Mouse (Mus musculus) B cell, adult 2 months (primary cell): ENCODE results near the gene Abca8b.
A peak's percentile ranks its signal among the peaks of the same experiment; 100 is the strongest.
"Not testable (repeated sequence)": the region's sequence is repeated elsewhere in the genome, so short reads cannot be mapped to it uniquely, and the experiment has no call there.

ENCODE experiments used
- DNase-seq, 2 experiments: peaks; one replicate each; pipeline ENCODE4 v3.0.0; 2022

The Abca8b gene

DNA sequence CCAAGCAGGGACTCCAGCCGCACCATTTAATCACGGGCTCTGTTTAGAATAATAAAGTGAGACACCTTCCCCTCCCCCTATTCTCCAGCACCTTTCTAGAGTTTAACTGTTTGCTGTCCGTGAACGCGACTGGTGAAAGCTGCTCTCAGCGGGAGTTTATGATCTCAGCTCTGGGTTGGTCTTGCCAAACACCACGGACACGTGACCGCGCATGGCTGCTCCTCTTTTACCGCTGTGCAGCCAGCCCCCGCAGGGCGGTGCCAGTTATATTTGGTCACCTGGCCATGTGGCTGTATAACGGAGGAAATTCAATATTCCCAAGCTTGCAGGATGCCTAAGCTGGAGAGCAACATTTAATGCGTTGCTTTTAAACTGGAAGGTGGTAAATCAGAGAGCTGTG lies at the start of gene Abca8b:
Abca8b (minus strand) TSS at position 222 of the 400 bp plus-strand sequence.
- DNase-seq: peak; percentile 3 to 10

DNA sequence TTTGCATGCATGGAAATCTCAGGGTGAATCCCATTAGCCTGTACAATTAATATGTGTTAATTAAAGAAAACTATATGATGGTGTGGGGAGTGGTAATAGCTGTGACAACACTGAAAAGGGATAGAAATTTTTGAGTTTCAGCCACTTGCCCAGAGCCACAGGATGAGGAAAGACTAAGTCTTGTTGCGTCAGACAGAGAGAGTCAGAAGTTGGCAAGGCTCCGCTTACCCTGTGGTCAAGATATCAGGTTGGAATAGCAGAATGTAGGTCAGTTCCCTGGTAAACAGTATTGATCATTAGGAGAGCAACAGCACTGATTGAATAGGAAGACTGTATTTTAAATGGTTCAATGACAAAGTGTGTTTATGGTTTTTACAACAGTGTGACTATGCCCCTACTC lies 42.1 kb upstream of the Abca8b start:
- no peak for DNase-seq

DNA sequence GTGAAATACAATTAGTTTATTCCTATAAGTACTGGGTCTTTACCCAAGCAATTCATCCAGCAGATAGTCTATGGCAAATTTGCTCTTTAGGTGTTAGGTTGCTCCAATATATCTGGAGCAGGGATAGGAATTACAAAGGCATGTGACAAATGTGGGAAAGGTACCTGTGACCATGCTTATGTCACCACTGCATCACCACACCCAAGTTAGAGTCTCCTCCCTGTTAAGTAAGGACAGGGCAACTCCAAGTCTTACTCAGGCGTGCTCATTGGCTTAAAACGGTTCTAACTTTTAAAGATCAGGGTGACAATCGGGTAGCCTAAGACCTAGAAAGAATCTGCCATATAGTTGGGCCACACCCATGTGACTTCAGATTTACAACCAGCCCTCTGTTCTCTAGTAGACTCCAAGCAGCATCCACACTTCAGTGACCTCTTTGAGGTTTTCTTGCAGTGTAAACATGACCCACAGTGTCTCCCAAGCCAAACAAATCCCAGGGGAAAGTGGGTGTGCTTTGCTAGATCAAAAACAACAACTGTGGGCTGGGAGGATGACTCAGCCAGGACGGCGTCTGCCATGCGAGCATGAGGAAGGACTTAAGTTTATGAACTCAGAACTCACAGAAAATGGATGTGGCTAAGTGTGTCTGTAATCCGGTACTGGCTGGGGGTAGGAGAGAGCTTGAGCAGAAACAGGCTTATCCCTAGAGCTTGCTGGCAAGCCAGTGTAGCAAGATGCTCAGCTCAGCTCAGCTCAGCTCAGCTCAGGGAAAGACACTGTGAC lies 33.5 kb upstream of the Abca8b start:
- no peak for DNase-seq

DNA sequence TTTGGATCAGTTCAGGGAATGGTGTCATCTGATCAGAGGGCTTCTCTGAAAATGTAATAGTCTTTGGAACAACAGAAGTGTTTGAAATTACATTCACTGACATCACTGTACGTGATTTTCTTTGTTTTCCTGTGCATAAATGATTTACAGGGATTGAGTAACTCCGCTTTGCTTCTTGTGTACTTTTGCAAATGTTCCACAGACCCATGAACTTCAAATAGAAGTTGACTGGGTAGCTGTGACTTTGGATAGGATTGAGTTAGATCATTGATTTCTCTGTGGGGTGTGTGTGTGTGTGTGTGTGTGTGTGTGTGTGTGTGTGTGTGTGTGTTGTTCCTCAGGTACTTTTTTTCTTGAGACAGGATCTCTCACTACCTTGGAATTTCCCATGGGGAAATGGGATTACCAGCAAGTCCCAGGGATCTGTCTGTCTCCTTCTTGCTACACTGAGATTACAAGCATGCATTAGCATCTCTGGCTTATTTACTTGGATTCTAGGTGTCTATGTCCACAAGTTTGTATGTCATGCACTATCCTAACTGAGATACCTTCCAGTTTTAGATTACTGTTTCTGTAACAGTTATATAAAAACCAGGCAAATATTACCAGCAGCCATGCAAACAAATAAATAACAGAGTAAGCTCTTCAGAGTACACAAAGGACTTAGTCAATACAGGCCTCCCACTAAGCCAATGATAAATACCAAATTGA lies 15.3 kb upstream of the Abca8b start:
- DNase-seq: no peak

DNA sequence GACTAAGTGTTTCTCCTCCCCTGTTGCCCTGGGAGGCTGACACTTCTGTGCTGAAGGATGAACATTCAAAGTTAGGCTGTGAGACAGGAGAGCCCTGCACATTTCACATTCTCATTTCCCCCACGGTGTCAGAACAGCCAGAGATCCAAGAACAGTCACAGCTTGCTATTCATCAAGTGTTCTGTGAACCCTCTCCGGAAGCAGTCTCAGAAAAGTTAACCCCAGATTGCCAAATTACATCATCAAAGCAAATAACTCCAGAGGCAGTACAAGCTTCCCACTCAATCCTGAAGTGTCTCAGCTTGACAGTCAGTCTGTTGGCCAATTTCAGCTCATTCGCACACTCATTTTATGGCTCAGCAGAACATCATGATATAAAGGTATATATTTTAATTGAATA lies 632 bp downstream of the Abca8b start:
- DNase-seq: no peak

DNA sequence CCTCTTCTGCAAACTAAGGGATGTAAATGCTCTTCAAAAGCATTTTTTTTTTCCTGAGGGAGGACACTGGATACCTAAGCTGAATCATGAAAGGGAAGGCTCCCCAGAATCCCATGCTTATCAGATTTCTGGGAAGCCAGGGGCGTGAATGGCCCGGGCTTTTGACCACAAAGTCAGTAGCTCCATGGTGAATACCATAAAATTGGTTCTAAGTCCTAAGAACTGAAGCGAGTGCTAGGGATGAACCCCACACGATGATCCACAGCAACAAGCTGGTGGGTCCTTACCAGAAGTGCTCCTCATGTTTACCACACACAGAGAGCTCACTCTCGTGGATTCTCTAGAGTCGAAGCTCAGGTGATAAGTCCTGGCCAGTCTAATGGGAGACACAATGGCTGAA lies 1.6 kb downstream of the Abca8b start:
- DNase-seq: no peak

DNA sequence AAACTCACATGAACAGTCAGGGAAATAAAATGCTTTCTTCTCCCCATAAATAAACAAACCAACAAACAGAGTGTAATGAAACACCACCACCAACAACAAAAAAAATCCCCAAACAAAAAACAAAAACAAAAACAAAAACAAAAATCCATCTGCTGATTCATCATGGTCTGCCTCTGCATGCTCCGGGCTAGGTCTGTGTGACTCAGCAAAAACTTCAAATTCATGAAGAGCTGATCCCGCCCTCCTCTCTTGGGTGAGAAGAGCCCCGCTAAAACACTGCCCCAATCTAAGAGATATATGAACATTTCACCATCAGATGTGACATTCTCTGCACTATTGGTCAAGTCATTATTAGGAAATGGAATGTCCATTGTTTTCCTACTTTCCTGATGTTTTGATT lies 4.4 kb downstream of the Abca8b start:
- DNase-seq: no peak

DNA sequence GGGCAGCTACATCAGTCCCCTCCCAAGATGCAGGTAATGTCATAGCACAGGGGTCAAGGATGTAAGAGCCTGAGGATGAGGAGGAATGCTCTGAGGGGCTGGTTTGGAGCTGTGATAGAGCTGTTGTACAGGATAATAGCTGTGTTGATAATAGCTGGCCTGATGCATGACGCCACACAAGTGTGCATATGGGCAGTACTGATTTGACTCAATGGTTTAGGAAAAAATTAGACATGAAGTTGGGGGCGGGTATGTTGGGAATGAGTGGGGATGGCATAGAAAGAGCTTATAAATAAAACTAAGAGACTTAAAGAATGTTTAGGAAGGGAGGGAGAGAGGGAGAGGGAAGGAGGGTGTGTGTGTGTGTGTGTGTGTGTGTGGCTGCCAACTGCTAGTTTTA lies 5.4 kb downstream of the Abca8b start:
- no peak for DNase-seq

DNA sequence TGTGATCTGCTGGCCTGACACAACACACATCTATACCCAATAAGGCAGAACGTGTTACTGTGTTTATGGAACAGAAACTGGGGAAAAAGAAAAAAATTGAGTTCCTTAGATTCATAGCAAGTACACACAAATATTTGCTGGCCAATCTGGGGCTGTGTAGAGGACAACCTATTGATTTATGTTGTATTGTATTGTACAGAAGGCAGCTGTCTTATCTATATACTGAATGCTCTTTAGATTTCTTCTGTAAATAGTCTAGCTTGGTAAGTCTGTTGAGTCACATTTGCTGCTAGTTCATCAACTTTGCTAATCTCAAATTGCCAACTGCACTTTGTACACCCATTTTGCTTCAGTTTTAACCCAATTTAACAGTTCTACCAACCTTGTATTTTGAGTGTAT lies 7.5 kb downstream of the Abca8b start:
- no peak for DNase-seq

DNA sequence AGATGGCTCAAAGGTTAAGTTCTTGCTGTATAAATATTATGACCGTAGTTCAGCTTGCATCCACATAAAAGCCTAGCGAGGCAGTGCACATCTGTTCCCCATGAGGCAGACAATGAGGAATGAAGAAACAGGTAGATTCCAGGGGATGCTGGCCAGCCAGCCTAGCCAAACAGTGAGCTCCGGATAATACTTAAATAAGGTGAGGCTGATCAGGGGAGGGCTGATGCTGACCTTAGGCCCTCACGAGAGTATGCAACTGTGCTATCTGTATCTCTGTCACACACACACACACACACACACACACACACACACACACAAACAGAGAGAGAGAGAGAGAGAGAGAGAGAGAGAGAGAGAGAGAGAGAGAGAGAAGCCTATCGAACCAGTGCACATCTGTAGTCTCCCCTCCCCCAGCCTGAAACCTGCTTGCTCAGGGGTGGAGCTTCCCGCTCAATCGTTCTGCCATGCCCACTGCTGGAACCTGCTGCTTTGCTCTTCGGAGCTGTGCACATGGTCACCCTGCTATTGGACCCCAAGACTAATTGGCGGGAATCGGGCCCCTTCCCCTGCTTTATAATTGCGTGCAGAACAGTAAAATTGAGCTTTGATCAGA lies 8.1 kb downstream of the Abca8b start:
- not testable (repeated sequence) for DNase-seq

DNA sequence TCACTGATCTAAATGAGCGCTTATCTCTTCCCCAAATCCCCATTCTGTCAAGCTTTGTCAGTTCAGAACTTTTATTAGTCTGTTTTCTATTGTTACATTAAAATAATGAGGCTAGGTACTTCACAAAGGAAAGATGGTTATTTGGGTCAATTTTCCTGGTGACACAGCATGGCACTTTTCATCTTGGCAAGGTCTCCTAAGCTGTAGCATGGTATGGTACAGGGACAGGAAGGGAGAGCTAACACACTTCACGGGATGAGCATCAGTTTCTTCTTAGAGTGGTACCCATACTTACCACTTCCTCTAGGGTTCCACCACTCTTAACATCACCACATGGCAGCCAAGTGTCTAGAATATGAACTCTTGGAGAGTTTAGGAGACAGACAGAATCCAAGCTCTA lies 13.8 kb downstream of the Abca8b start:
- DNase-seq: no peak

DNA sequence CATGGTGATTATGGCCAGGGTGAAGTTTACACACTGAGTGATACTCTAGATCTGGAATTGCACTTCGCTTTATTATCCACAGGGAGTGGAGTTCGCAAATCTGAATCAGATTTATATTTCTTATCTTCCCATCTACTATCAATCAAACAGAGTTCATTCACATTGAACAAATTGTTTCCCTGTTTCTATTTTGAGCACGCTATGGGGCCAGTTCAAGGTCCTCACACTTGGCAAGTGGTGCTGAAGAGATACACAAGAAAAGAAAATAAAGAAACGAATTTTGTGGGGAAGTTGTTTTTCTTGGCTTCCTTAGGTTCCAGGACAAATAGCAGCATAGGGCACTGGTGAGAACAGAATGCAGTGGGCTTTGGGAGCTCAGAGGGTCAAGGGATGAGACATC lies 25.1 kb downstream of the Abca8b start:
- DNase-seq: no peak

DNA sequence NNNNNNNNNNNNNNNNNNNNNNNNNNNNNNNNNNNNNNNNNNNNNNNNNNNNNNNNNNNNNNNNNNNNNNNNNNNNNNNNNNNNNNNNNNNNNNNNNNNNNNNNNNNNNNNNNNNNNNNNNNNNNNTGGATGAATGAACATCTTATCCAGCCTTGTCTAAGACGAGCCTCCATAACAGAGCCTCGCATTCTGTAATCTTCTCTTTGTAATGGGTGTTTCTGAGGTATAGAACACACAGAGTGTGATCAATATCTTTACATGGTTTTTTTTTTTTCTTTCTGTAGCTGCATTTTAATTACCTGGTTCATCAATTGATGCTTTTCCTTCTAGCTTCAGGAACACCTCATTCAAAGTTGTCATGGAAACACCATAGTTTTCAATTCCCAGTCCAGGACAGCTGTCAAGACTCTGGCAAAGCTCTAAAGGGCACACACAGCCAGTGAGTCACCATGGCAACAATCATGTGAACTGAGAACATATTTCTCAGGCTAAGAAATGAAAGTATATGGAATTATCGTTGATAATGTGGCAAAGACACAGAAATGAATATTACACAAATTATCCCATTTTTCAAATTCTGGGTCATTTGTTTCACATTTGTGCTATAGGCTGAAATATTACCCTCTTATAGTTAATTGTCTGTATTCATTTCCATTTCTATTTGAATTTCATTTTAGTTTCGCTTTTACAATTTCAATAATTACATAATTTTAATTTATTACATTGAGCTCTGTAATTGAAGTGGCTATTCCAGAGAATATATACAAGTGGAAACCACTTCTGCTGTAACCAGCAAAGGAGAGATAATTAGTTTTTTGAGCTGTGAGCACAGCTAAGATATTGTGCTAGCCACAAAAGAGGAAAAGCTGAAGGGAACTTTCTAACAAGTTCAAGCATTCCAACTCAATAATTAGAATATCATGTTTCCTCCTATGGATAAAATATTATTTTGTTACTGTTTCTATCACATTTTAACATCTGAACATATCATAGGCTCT lies 33.9 kb downstream of the Abca8b start:
- DNase-seq: no peak

DNA sequence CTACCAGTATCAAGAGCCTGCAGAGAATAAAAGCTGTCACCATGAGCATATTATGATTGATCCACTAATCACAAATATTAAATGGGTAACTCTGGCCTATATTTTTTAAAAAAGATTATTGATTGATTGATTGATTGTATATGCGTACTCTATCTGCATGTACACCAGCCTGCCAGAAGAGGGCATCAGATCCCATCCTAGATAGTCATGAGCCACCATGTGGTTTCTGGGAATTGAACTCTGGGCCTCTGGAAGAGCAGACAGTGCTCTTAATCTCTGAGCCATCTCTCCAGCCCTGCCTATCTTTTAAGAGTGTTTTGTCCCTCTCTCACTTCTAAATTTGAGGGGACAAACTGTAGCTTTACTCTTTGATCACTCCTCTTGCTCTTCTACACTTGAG lies 40.5 kb downstream of the Abca8b start:
- no peak for DNase-seq

DNA sequence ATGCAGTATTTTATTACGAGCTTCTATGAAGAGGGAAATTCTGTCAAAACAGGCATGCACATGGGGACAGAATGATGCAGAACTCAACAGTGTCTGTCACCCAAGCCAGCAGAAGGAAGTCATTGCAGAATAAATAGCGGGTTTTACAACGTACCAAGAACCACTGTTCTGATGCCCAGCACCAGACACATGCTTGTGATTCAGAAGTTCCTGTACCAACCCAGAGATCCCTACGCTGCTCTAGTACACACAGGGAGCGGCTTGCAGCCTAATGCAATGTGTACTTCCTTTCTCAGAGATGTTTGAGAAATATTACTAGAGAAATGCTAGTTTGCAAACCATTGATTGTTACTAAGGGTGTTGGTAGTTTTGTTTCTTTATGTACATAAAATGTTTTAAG lies 58.7 kb downstream of the Abca8b start:
- no peak for DNase-seq

DNA sequence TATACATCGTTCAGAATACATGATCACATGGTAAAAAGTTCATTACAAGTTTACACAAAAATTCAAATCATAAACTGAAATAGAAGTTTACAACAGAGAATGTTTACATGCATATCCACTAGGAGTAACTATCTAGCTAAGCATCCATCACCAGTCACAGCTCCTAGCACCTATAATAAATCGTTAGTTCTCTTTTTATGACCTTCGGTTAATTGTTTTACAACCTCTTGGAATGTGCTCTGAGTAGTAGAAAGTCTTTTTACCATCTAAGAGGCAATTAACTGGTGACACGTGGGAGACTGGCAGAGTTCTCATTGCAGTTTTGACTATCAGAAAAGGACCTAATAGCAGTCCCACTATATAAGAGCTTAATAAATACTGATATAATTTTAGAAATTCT lies 62.4 kb downstream of the Abca8b start:
- DNase-seq: not testable (repeated sequence)

DNA sequence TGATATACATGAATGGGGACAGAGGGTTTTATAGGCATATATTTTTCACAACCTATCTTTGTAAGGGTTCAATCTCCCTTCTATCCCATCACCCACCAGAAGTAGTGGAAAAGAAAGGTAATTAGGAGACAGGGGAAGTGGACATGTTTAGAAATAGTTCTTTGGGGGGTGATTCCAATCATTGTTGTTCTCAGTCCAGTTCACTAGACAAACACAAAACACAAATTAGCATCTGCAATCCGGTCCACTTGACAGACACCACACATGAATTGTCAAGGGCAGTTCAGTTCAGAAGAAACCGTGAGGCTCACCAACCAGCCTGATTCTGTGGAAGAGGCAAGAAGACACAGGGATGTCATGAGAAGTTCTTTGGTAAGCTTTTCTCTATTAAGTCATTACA lies 67.2 kb downstream of the Abca8b start:
- no peak for DNase-seq

DNA sequence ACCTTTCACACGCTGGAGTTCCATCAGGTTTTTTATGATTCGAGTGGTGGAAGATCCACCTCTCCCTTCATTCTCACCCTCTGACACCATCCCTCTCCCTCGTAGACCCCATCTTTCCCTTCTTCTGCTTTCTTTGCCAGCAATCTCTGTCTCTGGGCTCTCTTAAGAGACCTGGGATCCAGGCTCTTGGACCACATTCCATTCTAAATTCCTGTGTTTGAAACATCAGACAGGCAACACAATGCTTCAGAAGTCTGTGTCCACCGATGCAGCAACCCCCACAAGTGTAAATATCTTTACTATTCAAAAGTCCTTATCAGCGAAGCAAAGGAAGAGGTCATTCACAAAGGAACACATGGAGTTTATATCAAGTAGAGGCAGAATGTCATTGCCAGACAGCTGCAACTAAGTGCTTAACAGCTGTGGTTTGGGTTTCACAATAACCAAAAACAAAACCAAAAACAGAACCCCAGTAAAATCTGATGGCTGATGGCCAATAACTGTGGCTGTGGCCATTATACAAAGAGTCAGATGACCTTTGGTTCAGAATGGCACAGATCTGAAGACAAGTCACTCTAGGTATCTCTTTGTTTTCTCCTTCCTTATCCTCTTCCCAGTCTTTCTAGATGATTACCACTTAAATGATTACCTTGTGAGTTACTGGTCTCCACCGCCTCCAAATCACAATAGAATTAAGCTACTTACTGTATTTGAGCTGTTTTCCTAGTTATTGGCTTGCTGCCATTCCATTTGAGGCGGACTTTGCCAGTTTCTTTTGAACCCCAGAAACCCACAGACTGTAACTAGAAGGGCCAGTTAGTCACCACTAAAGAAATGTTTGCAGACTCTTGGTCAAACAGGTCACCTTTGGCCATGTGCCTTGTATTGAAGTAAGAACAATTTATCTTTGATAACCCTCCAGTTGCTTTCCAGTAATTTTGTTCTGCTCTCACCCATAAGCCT lies 68.6 kb downstream of the Abca8b start:
- DNase-seq: no peak

DNA sequence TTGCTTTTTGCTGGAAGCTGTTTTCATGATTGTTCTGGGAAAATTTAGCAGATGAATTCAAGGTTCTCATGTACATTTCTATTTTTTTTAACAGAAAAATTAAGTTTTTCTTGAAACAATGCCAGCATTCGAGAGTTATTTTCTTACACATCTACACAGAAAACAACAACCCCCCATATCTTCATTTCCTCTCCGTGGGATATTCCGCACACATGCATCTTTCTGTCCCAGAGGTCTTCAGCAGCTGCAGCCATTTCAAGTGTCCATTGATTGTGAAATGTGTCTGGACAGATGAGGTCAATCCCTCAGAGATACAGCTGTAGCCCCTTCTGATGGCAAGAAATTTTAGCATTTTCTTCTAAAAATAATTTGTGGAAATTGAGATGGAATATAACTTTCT lies 73.4 kb downstream of the Abca8b start:
- DNase-seq: no peak

DNA sequence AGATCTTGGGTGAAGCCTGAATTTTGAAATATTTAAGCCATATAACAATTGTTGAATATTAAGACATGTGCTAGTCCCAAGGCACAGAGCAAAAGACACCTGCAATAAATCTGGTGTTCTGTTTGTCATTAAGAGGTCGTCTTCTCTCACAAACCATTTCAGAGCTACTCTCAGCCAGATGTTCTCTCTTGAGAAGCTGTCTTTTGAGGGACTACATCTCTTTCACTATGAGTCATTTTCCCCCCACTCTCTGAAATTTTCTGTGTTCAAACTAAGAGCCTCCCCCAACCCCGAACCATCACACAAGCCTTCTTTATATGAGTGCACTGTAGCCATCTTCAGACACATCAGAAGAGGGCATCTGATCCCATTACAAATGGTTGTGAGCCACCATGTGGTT lies 76.2 kb downstream of the Abca8b start:
- DNase-seq: no peak

DNA sequence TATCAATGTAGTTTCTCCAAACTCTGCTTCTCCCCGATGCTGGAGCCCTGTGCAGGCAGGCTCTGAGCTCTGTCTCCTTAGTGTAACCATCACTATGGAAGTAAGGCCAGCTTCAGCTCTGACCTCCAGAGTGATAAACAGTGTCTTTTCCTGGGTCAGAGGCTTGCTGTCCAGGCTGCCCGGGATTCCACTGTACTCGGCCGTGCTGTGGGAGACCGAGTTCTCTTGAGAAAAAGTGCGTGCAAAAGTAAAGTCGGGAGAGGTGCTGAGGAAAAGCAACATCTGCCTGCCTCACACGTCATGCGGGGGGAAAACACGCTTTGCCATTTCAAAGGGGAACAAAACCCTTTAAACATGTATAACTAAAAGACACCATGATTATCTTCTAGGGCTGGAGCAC lies 79.0 kb downstream of the Abca8b start:
- no peak for DNase-seq

DNA sequence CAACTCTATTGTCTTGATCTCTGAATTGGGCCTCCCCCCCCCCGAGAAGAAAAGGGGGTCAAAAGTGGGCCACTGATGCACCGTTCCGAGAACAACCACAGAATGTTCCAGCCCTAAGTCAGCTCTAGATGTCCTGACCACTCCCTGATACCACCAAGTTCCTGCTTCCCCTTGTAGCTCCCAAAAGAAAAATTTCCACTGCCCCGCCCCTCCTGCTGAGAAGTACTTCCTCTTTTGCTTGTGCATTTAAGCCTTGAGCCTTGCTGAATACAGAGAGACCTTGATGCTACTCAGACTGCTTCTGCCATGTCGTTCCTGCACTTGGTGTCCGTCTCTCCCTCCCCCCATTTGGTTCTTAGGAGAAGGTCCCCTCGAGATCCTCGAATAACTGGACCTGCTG lies 82.5 kb downstream of the Abca8b start:
- not testable (repeated sequence) for DNase-seq
